Mouse (Mus musculus): Measurements from ENCODE around the gene Lhfpl4. TPM values are rescaled to one million over a fixed set of nuclear protein-coding genes. Genes with fewer than 3 reads are reported as not detected.

Lhfpl4 gene
- polyA plus RNA-seq, 1 experiment from 2014 or later = 1.0 TPM

GRCm38 (mm10) chr6:113195596-113195992 is 410 bp upstream of the Lhfpl4 start:
- ATAC-seq (replicated peaks; ENCODE audit: low FRiP score) = no peak
- WGBS = 19% methylated on average over 9 of the region's 9 CpGs

GRCm38 (mm10) chr6:113194517-113194840 is 705 bp downstream of the Lhfpl4 start:
- Histone ChIP-seq H3K9ac (ENCODE audit: low read depth, low read length) (no peak overlapping the region), H3K9me3 (ENCODE audit: control insufficient read depth, low read length) (no peaks in the 10 kb centered on the region), H3K36me3 (ENCODE audit: control insufficient read depth, insufficient read depth, low read length) (no peaks in the 10 kb centered on the region), H3K27me3 (replicated peaks; ENCODE audit: control insufficient read depth, insufficient read depth, low read length) (peaks cover 45% of the 10 kb centered on the region), H3K27ac (ENCODE audit: low read depth, low read length) (no peak overlapping the region), H3K4me1 (replicated peaks; ENCODE audit: control insufficient read depth, insufficient read depth, low read length) (no peaks in the 10 kb centered on the region), H3K4me2 (peak overlapping the region; percentile 67; the same call in 1 of the 2 replicates), H3K4me3 (ENCODE audit: low read depth, low read length) (peak overlapping the region; percentile 47; the same call in 1 of the 2 replicates)
- DNase-seq (ENCODE audit: low spot score) (no peak), ATAC-seq (replicated peaks; ENCODE audit: low FRiP score) (no peak)
- WGBS = 6% methylated on average over 5 of the region's 5 CpGs

More at GRCm38 (mm10) chr6:113195596-113195992, 410 bp upstream of the Lhfpl4 start:
- Histone ChIP-seq H3K9me3 (ENCODE audit: control insufficient read depth, low read length) (no peaks in the 10 kb centered on the region), H3K4me2 (peak overlapping the region; percentile 67; the same call in 1 of the 2 replicates), H3K4me1 (replicated peaks; ENCODE audit: control insufficient read depth, insufficient read depth, low read length) (no peaks in the 10 kb centered on the region), H3K4me3 (ENCODE audit: low read depth, low read length) (peak overlapping the region; percentile 47), H3K27me3 (replicated peaks; ENCODE audit: control insufficient read depth, insufficient read depth, low read length) (peaks cover 45% of the 10 kb centered on the region), H3K36me3 (ENCODE audit: control insufficient read depth, insufficient read depth, low read length) (no peaks in the 10 kb centered on the region), H3K9ac (ENCODE audit: low read depth, low read length) (no peak overlapping the region), H3K27ac (ENCODE audit: low read depth, low read length) (no peak overlapping the region)
- no peak for DNase-seq (ENCODE audit: low spot score)

GRCm38 (mm10) chr6:113193765-113194460 is 1.3 kb downstream of the Lhfpl4 start:
- Histone ChIP-seq H3K27ac (ENCODE audit: low read depth, low read length) (no peak overlapping the region), H3K4me2 (peak overlapping the region; percentile 2), H3K9ac (ENCODE audit: low read depth, low read length) (no peak overlapping the region), H3K9me3 (ENCODE audit: control insufficient read depth, low read length) (no peaks in the 10 kb centered on the region), H3K4me3 (ENCODE audit: low read depth, low read length) (0 out of 2 replicates have a peak overlapping the region, but pooled peaks have one; percentile 47), H3K4me1 (replicated peaks; ENCODE audit: control insufficient read depth, insufficient read depth, low read length) (no peaks in the 10 kb centered on the region), H3K36me3 (ENCODE audit: control insufficient read depth, insufficient read depth, low read length) (no peaks in the 10 kb centered on the region), H3K27me3 (replicated peaks; ENCODE audit: control insufficient read depth, insufficient read depth, low read length) (peaks cover 45% of the 10 kb centered on the region)
- ATAC-seq (replicated peaks; ENCODE audit: low FRiP score) (no peak), DNase-seq (ENCODE audit: low spot score) (peak; percentile 58)
- 5% methylated on average over 45 of the region's 46 CpGs for WGBS

GRCm38 (mm10) chr6:113184866-113185525 is 10.2 kb downstream of the Lhfpl4 start:
- Histone ChIP-seq H3K9me3 (ENCODE audit: control insufficient read depth, low read length) (no peaks in the 10 kb centered on the region), H3K27ac (ENCODE audit: low read depth, low read length) (no peak overlapping the region), H3K4me2 (no peak overlapping the region), H3K36me3 (ENCODE audit: control insufficient read depth, insufficient read depth, low read length) (no peaks in the 10 kb centered on the region), H3K9ac (ENCODE audit: low read depth, low read length) (no peak overlapping the region), H3K4me1 (replicated peaks; ENCODE audit: control insufficient read depth, insufficient read depth, low read length) (no peaks in the 10 kb centered on the region), H3K4me3 (ENCODE audit: low read depth, low read length) (no peak overlapping the region), H3K27me3 (replicated peaks; ENCODE audit: control insufficient read depth, insufficient read depth, low read length) (no peaks in the 10 kb centered on the region)
- 75% methylated on average over 21 of the region's 21 CpGs for WGBS
- DNase-seq (ENCODE audit: low spot score) (no peak), ATAC-seq (replicated peaks; ENCODE audit: low FRiP score) (no peak)

GRCm38 (mm10) chr6:113184163-113184562 is 11.0 kb downstream of the Lhfpl4 start:
- Histone ChIP-seq H3K9ac (ENCODE audit: low read depth, low read length) (no peak overlapping the region), H3K27me3 (replicated peaks; ENCODE audit: control insufficient read depth, insufficient read depth, low read length) (no peaks in the 10 kb centered on the region), H3K4me2 (no peak overlapping the region), H3K27ac (ENCODE audit: low read depth, low read length) (no peak overlapping the region), H3K4me1 (replicated peaks; ENCODE audit: control insufficient read depth, insufficient read depth, low read length) (no peaks in the 10 kb centered on the region), H3K9me3 (ENCODE audit: control insufficient read depth, low read length) (no peaks in the 10 kb centered on the region), H3K4me3 (ENCODE audit: low read depth, low read length) (no peak overlapping the region), H3K36me3 (ENCODE audit: control insufficient read depth, insufficient read depth, low read length) (no peaks in the 10 kb centered on the region)
- DNase-seq (ENCODE audit: low spot score) (no peak), ATAC-seq (replicated peaks; ENCODE audit: low FRiP score) (no peak)
- 67% methylated on average over 9 of the region's 9 CpGs for WGBS

GRCm38 (mm10) chr6:113179195-113179733 is 15.9 kb downstream of the Lhfpl4 start:
- ATAC-seq (replicated peaks; ENCODE audit: low FRiP score) = no peak
- no peaks in the 10 kb centered on the region for H3K36me3 ChIP-seq (ENCODE audit: control insufficient read depth, insufficient read depth, low read length)
- WGBS = 48% methylated on average over 4 of the region's 4 CpGs

GRCm38 (mm10) chr6:113178286-113179194 is 16.6 kb downstream of the Lhfpl4 start:
- Histone ChIP-seq H3K27ac (ENCODE audit: low read depth, low read length) (no peak overlapping the region), H3K9ac (ENCODE audit: low read depth, low read length) (no peak overlapping the region), H3K4me1 (replicated peaks; ENCODE audit: control insufficient read depth, insufficient read depth, low read length) (no peaks in the 10 kb centered on the region), H3K9me3 (ENCODE audit: control insufficient read depth, low read length) (no peaks in the 10 kb centered on the region), H3K4me2 (no peak overlapping the region), H3K27me3 (replicated peaks; ENCODE audit: control insufficient read depth, insufficient read depth, low read length) (no peaks in the 10 kb centered on the region), H3K36me3 (ENCODE audit: control insufficient read depth, insufficient read depth, low read length) (no peaks in the 10 kb centered on the region), H3K4me3 (ENCODE audit: low read depth, low read length) (no peak overlapping the region)
- 29% methylated on average over 13 of the region's 14 CpGs for WGBS
- no peak for ATAC-seq (replicated peaks; ENCODE audit: low FRiP score)
- no peak for DNase-seq (ENCODE audit: low spot score)

More at GRCm38 (mm10) chr6:113179195-113179733, 15.9 kb downstream of the Lhfpl4 start:
- Histone ChIP-seq H3K4me1 (replicated peaks; ENCODE audit: control insufficient read depth, insufficient read depth, low read length) (no peaks in the 10 kb centered on the region), H3K4me2 (no peak overlapping the region), H3K9me3 (ENCODE audit: control insufficient read depth, low read length) (no peaks in the 10 kb centered on the region), H3K9ac (ENCODE audit: low read depth, low read length) (no peak overlapping the region), H3K27ac (ENCODE audit: low read depth, low read length) (no peak overlapping the region), H3K27me3 (replicated peaks; ENCODE audit: control insufficient read depth, insufficient read depth, low read length) (no peaks in the 10 kb centered on the region), H3K4me3 (ENCODE audit: low read depth, low read length) (no peak overlapping the region)
- DNase-seq (ENCODE audit: low spot score) = no peak

- Histone ChIP-seq H3K4me1 (replicated peaks; ENCODE audit: control insufficient read depth, insufficient read depth, low read length) (no peaks in the 10 kb centered on the region), H3K27me3 (replicated peaks; ENCODE audit: control insufficient read depth, insufficient read depth, low read length) (no peaks in the 10 kb centered on the region; the same call in 1 of the 2 replicates), H3K36me3 (ENCODE audit: control insufficient read depth, insufficient read depth, low read length) (no peaks in the 10 kb centered on the region), H3K9ac (ENCODE audit: low read depth, low read length) (no peak overlapping the region), H3K9me3 (ENCODE audit: control insufficient read depth, low read length) (no peaks in the 10 kb centered on the region), H3K4me3 (ENCODE audit: low read depth, low read length) (no peak overlapping the region), H3K4me2 (no peak overlapping the region), H3K27ac (ENCODE audit: low read depth, low read length) (no peak overlapping the region)
- 77% methylated on average over 8 of the region's 8 CpGs for WGBS
- DNase-seq (ENCODE audit: low spot score) = no peak
- no peak for ATAC-seq (replicated peaks; ENCODE audit: low FRiP score)
Observed at GRCm38 (mm10) chr6:113176613-113177012, 18.6 kb downstream of the Lhfpl4 start.
